Mouse (Mus musculus) liver, embryonic 14.5 days (tissue): Measurements from ENCODE around the gene Carmil2.

ENCODE experiments used
- CTCF ChIP-seq: IDR thresholded peaks from 2 replicates; pipeline ENCODE4 v1.5.1; 2016; ENCODE audit warnings: antibody characterized with exemption, low read depth, control low read depth
- EP300 ChIP-seq: IDR thresholded peaks from 2 replicates; pipeline ENCODE4 v1.6.1; 2016; ENCODE audit warnings: antibody characterized with exemption, low read depth

DNA sequence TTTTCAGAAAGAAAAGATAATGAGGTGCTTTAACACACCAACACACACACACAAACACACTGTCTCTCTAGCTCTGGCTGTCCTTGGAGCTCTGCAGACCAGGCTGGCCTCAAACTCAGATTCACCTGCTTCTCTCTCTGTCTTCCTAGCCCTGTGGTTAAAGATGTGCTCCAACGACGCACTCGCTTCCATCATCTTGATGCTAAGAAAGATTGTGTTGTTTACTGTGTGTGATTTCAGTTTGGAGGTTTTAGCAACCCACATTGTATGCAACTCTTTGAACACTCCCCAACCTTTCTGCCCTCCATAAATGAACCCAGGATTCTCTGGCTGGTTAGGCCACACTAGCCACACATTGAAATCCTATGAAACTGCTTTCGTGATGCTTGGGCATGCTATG is 47.6 kb upstream of the Carmil2 start:
- TF ChIP-seq EP300: no peak
- TF ChIP-seq CTCF: no peak
